Mouse (Mus musculus) hematopoietic stem cell, adult 5-6 weeks (primary cell): ENCODE measurements around the gene Lingo3. TPM values are rescaled to one million over a fixed set of nuclear protein-coding genes. Genes with fewer than 3 reads are reported as not detected.
"Not testable (repeated sequence)": the region's sequence is repeated elsewhere in the genome, so short reads cannot be mapped to it uniquely, and the experiment has no call there.

Experiments used
- ATAC-seq, 2 experiments: fragments of 125-278 bp in 1 of 2; replicated peaks in 1 of 2; 2 replicates each; pipeline ENCODE4 v1.8.0; 2016 to 2017; ENCODE audit warnings: inconsistent platforms in 2 of 2, mild to moderate bottlenecking in 2 of 2, moderate number of reproducible peaks in 2 of 2, low read depth in 1 of 2, moderate TSS enrichment in 1 of 2; ENCODE audit not compliant: low FRiP score in 2 of 2, poor library complexity in 2 of 2, severe bottlenecking in 2 of 2, insufficient read depth in 1 of 2, low TSS enrichment in 1 of 2
- total RNA-seq: library from RNA; stranded (forward); fragments of 172-1452, 232-1000 nt; gene quantifications from 2 replicates; pipeline ENCODE4 v1.2.3, GENCODE M21; 2017

Lingo3 gene
- total RNA-seq, 1 experiment from 2014 or later: 0.30 TPM

DNA sequence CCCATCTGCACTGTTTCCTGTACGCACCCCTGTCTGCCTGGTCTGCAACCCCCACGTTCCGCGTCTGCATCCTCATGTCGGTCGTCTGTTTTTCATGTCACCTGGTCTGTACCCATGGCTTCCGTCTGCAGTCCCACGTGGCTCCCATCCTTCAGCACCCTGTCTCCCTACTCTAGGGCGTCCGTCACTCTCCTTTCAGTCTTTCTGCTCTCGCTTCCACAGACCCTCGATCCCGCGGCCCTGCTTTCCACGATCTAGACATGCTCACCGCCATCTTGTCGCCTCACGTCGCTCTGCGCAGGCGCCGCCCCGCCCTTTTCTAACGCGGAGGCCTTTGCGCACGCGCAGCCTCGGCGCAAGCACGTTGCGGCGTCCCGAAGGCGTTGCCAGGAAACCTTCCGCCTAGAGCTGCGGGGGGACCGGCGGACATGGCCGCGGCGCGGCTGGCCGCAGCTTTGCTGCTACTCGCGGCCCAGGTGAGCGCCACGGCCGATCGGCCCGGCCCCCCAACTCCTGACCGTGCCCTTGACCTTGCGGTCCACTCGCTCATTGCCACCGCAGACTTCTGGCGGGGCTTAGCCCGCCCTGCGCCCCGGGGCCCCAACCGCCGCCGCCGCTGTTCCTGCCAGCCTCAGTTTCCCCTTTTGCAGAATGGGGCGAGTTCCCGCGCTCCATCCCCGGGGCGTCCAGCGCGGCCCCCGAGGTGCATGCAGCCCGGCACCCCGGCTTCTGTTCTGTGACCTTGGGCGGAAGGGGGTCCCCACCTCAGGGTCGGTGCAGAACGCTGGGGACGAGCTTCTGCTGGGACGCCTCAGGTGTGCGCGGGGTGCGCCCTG is 11.3 kb upstream of the Lingo3 start, which contains the start of the genes Lsm7 and Sppl2b:
Gene Lsm7, minus strand, starts transcription at position 297 of the 836 bp plus-strand sequence.
Gene Sppl2b, plus strand, starts transcription at position 363 of the 836 bp plus-strand sequence.
- peak; percentile 65 to 66 for ATAC-seq

DNA sequence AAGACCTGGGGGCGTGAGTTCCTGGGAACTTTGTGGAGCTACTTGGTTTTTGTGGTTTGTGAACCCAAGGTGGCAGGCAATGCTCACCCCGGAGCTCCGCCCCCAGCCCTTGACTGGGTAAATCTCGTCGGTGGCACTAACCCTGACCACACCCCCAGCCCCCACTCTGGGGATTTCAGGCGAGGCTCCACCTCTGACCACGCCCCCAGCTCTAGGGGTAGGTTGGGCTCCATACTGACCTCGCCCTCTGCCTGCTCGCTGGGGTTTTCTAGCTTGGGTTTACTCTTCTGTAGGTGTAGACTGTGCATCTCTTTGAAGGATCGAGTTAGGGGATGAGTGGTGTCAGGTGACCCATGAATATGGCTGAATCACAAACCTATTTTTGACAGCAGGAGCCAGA is 4.7 kb upstream of the Lingo3 start:
- peak; percentile 66 to 88 for ATAC-seq

DNA sequence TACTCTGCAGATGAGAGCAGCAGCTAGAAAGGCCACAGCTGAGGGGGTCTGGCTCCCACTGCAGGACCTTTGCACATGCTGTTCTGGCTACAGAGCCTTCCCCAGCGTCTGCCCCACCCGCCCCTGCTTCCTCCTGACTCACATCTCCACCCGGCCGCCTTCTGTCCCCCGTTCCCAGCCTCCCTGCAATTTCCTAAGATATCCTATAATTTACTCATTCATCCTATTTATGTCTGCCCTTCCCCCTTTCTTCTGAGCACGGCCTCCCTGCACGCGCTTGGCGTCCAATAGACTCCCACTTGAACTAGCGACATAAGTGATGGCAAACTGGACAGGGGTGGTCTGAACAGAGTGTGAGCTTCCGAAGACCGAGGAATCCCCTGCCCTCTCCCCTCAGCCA is 1.9 kb upstream of the Lingo3 start:
- no peak for ATAC-seq

DNA sequence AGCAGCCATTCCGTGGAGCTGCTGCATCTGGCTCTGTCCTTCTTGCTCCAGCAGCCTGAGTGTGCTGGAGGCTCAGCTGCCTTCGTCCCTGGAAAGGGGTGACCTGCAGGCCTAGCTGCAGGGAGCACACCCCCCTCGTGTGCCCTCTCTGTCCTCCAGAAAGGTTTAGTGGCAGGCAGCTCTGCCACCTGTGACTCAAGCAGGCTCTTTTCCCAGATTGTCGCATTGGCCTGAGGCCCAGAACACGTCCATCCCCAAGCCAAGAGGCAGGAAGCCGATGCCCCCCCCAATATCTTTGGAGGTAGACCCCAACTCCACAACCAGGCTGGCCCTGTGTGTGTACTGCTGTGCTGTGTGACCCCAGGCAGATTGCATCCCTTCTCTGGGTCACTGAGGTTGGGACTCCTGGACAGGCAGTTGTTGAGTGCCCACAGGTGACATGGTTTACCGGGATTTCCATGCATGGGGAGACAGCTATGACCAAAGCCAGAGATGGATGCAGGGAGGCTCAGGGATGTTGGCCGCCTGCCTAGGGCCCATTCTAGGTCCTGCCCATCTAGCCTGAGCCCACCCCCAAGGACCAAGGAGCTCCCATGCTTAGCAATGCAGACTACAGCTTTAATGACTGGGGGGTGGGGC is 1.3 kb upstream of the Lingo3 start:
- no peak for ATAC-seq

DNA sequence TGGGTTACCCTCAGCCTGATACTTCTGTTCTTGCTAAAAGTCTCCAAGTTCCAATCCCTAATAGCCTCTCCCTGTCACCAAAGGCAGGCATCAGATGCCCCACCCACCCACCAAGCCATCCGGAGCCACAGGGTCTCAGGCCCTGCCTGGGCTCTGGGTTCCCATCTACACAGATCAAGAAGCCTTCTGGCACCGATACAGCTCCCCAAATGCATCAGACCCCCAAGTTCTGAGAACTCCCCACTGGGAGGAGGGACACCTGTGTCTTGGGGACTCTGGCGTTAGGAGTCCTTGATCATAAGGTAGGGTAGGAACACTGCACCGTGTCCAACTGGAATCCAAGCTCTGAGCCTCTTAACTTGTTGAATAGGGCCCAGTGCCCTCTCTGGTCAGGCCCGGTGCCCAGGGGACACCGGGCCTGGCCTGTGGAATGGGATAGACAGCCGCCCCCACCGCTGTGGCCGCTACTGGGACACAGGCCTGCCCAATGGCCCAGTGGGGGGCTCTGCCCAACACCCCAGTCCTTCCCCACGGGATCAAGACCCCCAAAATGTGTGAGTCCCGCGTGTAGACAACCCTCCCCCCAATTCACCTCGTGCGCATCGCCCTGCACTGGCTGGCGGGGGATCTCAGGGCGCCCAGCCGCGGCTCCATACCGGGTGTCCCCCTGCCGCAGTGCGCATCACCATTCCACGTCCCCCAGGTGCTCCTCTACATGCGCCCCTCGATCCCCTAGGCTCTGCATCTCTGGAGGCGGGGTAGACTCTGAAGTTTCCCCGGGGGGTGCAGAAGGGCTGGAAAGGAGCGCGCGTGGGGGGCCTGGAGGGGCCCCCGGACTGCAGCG is 530 bp downstream of the Lingo3 start:
- ATAC-seq: no peak

DNA sequence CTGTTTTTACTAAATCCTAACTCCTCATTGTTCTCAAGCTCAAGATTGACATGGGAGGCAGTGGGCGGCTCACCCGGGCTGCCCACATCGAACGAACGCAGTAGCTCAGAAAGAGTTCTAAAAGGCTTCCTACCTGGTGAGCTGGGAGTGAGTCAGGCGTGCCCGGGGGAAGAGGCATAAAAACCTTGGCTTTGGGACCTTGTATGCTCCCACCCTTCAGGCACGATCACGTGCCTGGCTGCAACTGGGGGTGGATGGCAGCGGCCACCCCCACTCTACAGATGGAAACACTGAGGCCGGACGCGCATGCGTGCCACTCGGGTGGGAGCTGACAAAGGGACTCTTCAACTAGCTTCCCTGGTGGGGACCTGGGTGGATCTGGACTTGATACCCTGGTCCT is 1.5 kb downstream of the Lingo3 start:
- no peak for ATAC-seq

DNA sequence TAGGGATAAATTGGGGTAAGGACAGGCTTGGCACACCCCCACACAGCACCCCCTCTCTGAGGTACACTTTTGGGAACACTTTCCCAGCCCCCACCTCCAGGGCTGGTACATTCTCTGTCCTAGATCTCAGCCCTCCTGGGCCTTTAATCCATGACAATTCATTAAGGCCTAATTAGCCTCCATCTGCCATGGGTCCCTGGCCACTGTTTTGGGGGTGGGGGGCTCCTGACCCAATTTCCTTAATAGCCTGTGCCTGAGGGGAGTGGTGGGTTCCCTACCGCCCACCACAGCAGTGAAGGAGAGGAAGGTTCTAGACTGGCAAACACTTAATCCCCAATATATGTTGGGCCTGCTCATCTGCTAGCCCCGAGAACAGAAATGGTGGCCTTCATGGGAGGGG is 2.2 kb downstream of the Lingo3 start:
- ATAC-seq: no peak

DNA sequence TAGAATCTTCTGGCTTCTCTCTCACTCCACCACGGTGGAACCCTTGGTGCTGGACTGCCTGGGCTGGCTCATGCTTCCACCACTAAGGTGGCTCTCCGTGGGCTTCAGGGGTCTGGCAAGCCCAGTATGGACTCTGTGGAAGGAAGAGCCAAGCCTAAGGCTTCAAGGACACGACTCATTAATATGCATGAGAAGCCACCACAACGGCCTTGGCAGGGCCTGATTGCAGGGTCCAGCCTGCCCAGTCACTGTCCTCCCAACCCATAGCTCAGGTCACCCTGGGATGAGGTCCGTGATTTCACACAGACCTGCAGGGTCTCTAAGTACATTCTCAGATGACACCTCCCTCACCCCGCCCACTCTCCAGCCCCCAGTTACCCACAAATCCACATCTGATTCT is 4.0 kb downstream of the Lingo3 start:
- ATAC-seq: no peak

DNA sequence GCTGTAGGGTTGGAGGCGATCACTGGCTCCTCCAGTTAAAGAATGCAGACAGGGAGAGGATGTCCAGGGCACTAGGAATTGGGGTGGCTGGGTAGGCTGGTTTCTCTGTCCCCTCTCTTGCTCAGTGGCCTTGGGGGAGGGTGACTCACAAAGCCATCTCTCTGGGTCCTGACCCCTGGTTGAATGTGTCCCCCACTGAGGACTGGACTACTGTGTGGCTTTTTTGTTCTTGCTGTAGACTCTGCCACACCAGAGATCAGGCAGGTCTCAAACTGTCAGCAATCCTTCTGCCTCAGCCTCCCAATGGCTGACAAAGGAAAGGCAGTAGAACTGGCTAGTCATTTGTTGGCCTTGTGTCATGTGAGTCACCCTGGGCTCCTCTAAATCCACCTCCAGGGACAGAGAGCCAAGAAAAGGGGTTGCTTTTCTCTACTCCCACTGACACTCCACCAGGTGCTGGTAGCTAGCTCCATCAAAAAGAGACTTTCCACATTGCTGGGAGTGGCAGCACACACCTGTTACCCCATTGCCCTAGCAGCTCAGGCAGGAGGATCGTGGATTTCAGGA is 5.4 kb downstream of the Lingo3 start:
- ATAC-seq: no peak

DNA sequence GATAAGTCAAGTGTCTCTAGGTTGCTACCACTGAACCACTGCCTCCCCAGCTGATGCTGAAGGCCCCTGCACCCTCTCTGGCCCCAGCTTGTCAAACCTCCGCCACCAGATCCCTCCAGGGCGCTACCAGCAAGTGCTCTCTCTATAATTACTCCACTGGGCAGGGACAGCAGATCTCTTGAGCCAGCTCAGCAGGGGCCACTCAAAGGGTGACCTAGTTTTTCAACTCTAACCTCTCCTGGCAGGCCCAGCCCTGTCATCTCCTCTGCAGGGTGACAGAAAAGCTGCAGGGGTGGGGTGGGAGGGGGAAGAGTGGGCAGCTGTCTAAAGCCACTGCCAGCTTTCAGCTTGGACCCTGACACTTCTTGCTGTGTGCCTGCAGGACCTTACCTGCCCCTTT is 6.0 kb downstream of the Lingo3 start:
- no peak for ATAC-seq

DNA sequence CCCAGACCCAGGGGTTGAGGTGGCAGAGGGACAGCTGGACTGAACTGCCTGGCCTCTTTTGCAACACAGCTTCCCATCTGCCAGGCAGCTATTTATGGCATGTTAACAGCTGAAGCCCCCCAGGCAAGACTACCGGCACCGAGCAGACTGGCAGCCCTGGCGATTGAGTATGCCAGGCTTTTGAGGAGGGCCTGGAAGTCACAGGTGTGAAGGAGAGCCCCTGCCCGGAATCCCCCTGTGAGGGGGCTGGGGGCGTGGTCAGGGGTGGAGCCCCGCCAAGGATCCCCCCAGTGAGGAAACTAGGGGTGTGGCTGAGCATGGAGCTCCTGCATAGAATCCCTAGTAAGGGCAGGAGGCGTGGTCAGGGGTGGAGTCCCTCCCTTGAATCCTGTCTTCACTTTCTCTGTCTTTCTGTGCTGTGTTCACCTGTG is 6.9 kb downstream of the Lingo3 start:
- no peak for ATAC-seq

DNA sequence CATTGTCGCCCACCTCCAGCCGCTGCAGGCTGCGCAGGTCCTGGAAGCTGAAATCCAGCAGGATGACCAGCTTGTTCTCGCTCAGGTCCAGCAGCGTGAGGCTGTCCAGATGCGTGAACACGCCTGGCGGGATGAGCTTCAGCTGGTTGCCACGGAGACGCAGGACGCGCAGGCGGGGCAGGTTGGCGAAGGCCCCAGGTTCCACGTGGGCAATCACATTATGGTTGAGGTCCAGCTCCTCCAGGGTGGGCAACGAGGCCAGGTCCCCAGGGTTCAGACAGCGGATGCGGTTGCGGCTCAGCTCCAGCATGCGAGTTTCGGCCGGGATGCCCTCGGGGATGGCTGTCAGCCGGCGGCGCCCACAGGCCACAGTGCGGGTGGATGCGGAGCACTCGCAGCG is 8.2 kb downstream of the Lingo3 start:
- no peak for ATAC-seq

DNA sequence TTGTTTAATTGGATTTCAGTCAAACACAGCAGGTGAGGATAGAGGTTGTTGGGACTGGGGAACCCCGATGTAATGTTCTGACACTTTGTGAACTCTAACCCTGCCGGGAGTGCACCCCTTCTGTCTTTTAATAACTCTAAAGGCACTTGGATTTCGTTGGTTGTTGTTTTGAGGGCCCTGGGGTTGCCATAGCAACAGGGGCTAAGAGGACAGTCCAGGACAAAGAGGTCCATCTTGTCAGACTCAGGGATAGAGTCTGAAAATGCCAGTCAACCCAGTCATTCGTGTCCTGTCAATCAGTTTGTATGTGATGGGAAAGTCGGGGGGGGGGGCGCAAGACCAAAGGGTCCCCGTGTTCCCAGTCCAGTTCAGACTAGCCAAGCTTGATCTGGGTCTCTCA is 11.0 kb downstream of the Lingo3 start:
- no peak for ATAC-seq

DNA sequence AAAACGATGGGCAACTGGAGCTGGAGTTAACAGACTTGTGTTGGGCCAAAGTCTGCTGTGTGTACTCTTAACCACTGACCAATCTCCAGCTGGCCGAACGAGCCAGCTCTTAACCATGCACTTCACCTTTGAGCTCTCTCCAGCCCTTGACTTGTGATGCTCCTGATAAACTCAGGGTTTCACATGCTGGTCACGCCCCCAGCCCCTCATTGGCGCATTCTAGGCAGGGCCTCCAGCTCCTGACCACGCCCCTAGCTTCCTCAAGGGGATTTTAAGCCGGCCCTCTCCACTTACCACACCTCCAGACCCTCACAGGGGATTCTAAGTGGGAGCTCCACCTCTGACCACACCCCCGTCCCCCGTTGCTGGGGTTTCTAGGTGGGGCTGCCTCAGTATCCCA is 12.7 kb downstream of the Lingo3 start:
- ATAC-seq: peak; percentile 13 to 24; a peak in 2 of 4 replicates

DNA sequence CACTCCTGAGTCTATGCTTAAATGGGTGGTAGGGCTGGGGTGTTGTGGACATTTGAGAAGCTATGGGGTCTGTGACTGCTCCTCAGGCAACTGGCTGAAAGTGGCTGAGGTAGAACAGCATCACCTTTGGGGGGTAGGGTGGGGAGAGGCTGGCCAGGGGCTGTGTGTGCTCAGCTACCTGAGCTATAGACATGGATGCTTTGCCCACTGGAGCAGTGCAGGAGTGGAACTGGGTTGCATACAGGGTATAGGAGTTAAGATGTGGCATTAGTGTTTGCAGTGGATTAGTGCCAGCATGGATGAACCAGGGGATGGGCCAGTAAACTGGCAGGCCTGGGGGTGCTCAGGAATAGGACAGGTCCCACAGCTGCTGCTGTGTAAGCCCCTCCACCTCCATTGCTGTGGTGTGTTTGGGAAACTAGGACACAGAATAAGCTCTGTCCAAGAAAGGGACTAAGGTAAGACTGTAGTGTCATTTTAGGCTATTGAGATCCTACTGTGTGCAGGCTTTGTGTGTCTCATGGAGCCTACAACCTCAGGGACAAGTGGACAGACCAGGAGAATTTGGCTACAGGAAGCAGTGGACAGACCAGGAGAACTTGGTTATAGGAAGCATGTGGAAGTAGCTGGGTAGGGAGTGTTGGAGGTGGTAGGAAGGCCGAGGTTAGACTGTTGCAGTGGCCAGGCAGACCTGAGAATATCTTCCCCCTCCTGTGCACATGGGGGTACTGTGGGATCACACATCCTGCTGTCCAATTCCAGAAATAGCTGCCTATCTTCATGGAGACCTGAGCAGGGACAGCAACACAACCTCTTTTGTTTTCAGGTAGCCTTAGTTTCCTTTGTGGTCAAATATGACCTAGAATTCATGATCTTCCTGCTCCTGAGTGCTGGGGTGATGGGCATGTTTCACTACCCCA is 14.2 kb downstream of the Lingo3 start:
- no peak for ATAC-seq

DNA sequence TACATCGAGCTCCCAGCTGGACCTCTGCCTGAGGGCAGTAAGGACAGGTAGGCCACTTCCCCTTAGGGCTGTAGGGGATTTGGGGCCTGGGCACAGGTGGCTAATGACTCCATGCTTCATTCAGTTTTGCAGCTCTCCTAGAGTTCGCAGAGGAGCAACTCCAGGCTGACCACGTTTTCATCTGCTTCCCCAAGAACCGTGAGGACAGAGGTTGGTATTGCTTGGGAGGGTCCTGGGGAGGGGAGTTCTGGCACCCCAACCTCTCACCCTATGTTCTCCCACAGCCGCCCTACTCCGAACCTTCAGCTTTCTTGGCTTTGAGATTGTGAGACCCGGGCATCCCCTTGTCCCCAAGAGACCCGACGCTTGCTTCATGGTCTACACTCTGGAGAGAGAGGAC is 15.3 kb downstream of the Lingo3 start:
- ATAC-seq: not testable (repeated sequence)
